Mouse (Mus musculus): ENCODE measurements around the gene Mcmbp.
"Not testable (repeated sequence)": the region's sequence is repeated elsewhere in the genome, so short reads cannot be mapped to it uniquely, and the experiment has no call there.

Mcmbp gene

DNA sequence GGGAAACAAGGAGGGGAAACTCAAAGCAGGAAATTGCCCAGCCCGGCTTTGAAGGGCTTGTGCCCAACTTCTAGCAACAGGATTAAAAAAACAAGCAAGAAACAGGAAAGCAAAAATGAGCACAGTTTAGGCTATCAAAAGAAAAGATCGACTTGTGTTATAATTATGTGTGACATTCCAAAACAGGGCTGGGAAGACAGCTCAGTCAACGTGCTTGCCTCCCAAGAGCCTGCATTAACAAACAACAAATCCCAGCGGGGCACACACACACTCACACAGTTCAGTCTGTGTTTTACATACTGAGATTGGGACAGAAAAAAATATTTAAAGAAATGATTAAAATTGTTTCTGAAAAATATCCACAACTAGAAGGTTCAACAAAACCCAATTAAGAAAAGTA lies 22.3 kb downstream of the Mcmbp start:
- no peak for DNase-seq (ENCODE audit: low spot score in 2 of 2)

DNA sequence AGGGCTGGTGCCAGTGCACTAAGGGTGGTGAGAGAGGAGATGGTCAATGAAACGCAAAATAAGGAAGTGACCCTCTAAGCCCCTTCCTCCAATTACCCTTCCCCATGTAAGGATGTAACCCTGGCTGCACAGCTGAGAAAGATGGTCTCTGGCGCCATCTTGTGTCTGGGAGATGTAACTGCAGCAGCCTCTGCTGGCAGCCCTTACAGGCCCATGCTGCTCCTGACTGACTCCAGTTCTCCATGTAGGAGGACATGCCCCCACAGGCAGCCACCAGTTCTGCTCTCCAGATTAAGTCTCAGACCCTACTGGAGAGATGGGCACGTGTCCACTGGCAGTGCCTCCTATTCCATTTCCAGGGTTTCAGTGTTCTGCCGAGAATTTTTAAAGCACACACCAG lies 34.6 kb downstream of the Mcmbp start:
- peak; percentile 40 to 72 for DNase-seq (ENCODE audit: low spot score in 2 of 2)

DNA sequence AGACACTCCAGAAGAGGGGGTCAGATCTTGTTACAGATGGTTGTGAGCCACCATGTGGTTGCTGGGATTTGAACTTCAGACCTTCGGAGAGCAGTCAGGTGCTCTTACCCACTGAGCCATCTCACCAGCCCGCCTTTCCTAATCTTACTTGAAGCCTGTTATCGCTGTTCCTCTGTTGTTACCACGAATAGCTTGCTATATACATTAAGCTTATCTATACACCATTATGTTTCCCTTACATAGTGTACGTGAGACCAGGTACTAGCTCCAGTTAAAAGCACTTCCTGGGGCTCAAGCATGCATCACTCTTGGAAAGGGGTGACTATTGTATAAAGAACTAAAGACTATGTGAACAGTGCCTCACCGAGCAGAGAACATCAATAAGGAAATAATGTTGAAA lies 40.3 kb downstream of the Mcmbp start:
- not testable (repeated sequence) for DNase-seq (ENCODE audit: low spot score in 2 of 2)

DNA sequence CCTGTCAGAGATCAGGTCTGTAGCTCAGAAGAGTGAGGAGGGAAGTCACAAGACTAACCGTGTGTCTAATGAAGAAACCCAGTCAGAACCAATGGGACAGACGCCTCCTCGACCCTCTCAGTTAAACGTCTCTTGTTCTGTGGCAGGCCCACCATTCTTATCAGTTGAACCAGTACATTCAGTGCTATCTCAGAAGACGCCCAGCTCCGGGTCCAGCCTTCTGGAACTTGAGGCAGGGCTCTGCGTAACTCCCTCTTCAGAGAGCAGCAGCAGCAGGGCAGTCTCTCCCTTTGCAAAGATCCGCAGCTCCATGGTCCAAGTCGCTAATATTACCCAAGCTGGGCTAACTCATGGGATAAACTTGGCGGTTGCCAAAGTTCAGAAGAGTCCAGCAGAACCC lies 45.4 kb downstream of the Mcmbp start:
- DNase-seq (ENCODE audit: low spot score in 2 of 2): no peak

DNA sequence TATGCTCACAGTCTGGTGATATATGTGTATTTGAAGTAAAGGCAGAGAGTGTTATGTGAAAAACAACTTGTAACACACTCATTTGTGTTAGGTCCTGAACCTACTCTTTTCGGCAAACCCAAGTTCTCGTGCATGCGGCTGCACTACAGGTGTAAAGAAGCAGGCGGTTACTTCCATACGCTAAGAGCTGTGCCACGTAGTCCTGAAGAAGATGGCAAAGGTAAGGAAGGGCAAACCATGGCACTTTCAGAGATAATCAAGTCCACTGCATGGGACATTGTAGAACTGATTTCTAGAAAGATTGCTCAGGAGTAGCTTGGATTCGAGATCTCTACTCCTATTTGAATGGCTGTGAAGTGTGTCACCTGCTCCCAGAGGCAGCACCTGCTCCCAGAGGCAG lies 48.1 kb downstream of the Mcmbp start:
- no peak for DNase-seq (ENCODE audit: low spot score in 2 of 2)

DNA sequence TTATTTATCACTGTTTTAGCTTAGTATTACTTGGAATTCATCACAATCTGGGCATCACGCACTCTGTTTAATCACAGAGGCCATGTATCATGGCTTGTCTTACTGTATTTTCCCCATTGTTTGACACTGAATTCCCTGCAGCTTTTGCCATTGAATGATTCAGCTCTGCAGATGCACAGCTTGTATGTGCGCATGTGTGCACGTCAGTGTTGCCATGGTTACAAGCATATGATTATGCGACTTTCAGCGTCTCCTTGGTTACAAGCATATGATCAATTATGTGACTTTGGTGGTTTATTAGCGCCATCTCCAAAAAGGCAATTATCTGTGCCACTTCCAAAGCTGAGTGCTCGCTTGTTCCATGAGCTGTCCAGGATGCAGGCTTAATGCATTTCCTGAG lies 49.5 kb downstream of the Mcmbp start:
- peak; percentile 69 to 70 for DNase-seq (ENCODE audit: low spot score in 2 of 2)

DNA sequence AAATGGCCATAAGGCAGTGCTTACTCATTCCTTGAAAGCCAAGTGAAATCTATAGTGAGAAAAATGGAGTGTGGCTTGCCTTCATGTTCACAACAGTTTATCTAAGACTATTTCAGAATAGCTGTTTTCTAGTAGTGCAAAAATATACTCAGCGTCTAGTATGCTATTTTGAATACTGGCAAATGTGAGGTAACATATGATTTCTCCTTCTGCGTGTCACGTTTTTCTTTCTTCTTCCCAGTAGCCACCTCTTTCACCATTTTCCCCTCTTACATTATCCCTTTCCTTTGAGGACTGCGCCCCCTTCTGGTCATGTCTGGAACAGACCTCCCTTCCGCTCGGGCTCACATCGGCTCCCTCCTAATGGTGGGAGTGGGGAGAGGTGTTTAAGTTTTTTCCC lies 50.2 kb downstream of the Mcmbp start:
- peak; percentile 84 to 95 for DNase-seq (ENCODE audit: low spot score in 2 of 2)

DNA sequence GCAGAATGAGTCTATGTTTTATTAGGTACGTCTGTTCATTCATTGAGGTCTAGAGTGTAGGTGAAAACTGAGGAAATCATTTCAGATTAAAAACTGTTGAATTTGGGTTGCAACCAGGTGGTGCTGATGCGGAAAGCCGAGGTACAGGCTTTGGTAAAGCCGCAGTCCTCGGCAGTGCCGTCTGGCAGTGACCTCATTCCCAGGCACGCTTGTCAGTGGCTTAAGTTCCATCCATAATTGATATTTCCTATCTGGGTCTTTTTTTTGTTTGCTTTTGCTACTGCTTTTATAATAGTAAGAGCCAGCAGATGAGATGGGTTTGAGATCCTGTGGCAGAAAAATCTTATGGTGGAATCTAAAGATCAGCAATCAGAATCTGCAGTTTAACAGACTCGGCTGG lies 50.9 kb downstream of the Mcmbp start:
- no peak for DNase-seq (ENCODE audit: low spot score in 2 of 2)

DNA sequence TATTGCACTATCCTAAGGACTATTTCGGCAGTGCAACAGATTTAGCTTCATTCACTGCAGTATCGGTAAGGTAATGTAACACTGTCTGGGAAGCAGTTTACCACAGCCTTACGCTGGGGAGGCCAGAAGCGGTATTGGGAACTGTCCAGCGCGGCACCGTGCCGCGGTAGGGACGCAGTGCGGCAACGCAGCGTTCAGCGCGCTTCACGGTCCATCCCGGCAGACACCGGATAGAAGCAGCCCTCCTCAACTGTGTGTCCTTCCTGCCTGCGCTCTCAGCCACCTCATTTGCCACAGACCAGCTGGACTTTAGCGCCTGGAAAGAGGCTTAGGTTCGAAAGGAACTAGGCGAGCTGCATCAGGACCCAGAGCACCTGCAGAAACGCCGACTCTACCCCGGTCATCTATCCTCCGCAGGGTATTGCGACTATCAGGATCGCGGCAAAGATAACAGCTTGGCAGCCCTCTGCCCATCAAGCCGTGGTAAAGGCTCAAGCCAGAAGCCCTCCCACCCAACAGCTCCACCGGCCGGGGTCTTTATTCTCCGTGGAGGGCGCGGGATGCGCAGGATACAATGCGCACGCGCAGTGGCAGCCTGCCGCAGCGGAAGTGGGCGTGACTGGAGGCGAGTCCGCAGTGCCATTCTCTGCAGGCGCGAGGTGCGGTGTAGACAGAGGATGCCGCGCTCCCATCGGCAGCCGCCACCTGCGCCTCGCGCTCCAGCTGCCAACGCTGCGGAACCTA lies 52.3 kb downstream of the Mcmbp start:
- DNase-seq (ENCODE audit: low spot score in 2 of 2): peak; percentile 75 to 76

DNA sequence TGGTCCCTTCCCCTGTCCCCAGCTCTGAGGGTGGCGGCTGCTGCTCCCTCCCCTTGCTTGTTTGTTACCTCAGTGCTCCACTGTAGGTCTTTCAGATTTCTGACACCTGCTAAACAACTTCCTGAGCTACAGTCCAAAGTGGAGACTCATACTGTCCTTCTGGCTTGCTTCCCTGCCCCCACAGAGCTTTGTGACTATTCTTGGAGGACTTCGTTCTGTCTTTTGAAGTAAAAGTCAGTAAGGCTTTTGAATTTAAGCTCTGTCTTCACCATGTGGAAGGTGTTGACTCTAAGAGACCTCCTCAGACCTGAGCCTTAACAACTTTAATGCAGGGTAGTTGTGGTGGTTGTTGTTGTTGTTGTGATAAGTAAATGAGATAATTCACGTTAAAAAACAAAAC lies 61.7 kb downstream of the Mcmbp start:
- DNase-seq (ENCODE audit: low spot score in 2 of 2): no peak

DNA sequence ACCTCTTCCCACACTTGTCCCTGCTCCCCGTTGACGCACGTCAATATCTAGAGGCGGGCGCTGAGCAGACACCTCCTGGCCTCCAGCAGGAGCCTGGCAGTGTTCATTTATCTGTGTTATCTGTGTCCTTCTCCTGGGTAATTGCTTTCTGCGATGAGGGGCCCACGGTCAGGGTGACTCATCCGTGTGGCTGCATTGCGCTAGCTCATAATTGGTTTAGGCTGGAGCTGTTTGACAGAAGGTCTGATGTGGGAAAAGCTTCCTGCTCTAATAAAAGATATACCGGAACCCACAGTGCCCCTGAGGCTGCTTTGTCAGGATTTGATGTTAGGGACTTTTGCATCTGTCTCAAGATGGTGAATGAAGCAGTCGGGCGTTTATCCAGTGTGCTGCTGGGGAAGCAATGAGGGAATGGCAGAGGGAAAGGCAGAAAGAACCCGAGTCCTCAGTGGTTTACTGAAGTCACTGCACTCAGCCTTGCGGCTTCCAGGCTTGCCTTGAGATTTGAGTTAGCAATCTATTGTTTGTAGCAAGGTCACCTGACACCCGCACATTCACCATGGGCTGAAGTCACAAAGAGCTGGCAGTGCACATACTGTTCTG lies 67.8 kb downstream of the Mcmbp start:
- peak in 1 of 2 experiments; percentile 20 for DNase-seq (ENCODE audit: low spot score in 2 of 2)

DNA sequence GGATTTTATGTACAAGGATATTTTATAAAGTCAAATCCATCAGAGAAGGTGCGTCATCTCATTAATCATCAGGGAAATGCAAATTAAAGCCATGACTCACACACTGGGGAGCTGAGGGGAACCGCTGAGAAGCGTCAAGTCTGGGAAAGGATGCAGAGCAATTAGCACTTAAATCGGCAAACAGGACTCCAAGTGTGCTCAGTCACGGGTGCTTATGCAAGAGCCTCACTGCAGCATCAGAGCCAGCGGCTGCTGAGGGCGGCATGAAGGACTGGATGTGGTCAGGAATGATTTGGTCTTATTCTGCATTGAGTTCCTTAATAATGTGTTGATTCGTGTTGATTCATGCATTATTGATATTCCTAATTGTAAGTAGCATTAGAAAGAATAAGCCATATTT lies 68.3 kb downstream of the Mcmbp start:
- peak; percentile 38 to 40 for DNase-seq (ENCODE audit: low spot score in 2 of 2)

DNA sequence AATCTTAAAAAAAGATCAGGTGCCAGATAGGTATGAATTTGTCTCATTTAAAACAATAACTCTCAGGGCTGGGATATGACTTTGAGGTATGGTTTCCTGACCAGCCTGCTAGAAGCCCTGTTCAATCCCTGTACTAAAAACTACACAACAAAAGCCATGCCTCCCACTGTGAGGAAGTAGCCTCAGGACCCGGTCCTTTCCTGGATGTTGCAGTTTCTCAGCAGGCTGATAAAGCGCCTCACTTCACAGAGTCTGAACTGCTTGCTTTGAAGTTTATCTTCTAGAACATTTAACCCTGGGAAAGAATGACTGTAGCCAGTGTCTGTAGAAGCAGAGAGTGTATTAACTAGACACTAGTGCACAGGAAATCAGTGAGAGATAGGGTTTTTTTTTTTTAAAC lies 71.5 kb downstream of the Mcmbp start:
- no peak for DNase-seq (ENCODE audit: low spot score in 2 of 2)

DNA sequence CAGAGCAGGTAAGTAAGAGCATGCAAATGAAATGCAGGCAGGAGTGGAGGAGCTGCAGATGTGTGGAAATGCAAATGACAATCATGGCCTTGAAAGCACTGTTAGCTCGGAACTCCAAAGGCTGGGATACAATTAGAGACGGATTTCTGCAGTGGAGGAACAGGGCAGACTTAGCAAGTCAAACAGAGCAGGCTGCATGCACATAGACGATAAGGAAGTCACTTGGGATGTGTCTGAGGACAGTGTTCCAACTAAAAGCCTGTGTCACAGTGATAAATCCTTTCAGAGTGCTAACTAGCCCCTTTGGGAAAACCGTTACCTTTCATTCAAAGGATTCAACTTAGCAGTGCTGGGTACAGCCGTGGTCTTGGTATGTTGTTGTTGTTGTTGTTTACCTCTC lies 72.5 kb downstream of the Mcmbp start:
- no peak for DNase-seq (ENCODE audit: low spot score in 2 of 2)

DNA sequence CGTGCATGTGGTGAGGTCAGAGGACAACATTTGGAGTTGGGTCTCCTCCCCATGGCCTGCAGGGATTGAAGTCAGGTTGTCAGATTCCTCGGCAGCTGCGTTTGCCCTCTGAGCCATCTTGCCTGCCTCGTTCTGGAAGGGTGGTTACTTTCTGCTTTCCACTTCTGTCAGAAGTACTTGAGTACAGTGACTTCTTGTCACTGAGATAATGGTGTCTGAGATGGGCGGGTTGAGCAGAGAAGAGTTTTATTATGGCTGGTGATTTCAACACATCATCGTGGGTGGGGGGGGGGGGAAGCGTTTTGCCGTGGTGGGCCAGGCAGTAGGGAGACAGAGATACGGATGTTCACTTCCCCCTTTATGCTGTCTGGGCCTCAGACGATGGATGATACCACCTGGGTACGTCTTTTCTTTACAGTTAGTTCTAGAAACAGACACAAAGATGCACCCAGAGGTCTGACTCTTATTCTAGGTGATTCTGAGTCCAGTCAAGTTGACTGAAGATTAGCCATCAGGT lies 75.4 kb downstream of the Mcmbp start:
- DNase-seq (ENCODE audit: low spot score in 2 of 2): no peak

DNA sequence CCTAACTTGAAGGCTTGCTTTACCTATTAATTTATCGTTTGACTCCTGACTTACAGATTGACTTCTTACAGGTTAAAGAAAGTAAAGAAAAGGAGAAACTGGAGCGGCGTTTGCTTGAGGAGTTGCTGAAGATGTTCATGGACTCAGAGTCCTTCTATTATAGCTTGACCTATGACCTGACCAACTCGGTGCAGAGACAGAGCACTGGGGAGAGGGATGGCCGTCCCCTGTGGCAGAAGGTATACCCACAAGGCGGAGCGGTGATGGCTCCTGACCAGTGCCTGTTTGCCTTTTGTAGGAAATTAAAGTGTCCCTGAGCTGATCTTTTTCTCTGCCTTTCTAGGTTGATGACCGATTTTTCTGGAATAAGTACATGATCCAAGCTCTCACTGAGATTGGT lies 76.4 kb downstream of the Mcmbp start:
- no peak for DNase-seq (ENCODE audit: low spot score in 2 of 2)

DNA sequence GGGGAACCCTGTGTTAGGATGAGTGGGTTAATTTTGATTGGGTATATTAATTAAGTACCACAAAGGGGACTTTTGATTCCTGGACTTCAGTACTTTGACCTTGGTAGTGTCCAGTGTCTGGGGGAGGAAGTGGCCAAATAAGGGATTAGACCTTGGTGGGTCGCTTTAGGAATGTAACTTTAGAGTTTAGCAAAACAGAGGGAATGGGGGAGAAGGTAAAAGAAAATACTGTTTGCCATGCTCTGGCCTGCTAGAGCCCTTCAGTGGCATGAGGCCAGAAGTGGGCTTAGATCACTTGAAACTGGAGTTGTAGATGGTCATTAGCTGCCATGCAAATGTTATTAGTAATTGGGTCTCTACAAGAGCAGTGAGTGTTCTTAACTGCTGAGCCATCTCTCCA lies 83.3 kb downstream of the Mcmbp start:
- DNase-seq (ENCODE audit: low spot score in 2 of 2): no peak
